Mouse (Mus musculus) forebrain, embryonic 14.5 days (tissue): ENCODE measurements at regions not wholly inside any gene's neighbourhood (a gene's known extent, or its start where the extent isn't known, plus 50 kb on each side); places are given as distances from the start of the nearest gene placed in this dataset.
"Not testable (repeated sequence)": the region's sequence is repeated elsewhere in the genome, so short reads cannot be mapped to it uniquely, and the experiment has no call there.

Source experiments
- ATAC-seq: fragments of 200-750 bp; cut with Nextera tagmentation; 2 replicates; pipeline ENCODE4 v1.8.0; 2017; ENCODE audit warnings: mild to moderate bottlenecking, moderate library complexity
- DNase-seq: peaks from one replicate; pipeline ENCODE4 v3.0.0-alpha.2; 2015; ENCODE audit warnings: low spot score
- H3K27ac ChIP-seq: fragments of 300-500 bp; sonication (generic); 2 replicates; pipeline ENCODE4 v1.5.1; 2014; ENCODE audit warnings: low read depth, mild to moderate bottlenecking, control low read depth, low read length, moderate library complexity
- H3K27me3 ChIP-seq: fragments of 300-500 bp; sonication (generic); replicated peaks from 2 replicates; pipeline ENCODE4 v1.6.1; 2014; ENCODE audit warnings: low read length, control low read depth, mixed read lengths; ENCODE audit not compliant: control insufficient read depth, insufficient read depth
- H3K36me3 ChIP-seq: fragments of 300-500 bp; sonication (generic); 2 replicates; pipeline ENCODE4 v1.6.1; 2014; ENCODE audit warnings: low read length, control low read depth; ENCODE audit not compliant: control insufficient read depth, insufficient read depth
- H3K4me1 ChIP-seq: fragments of 300-500 bp; sonication (generic); 2 replicates; pipeline ENCODE4 v1.6.1; 2014; ENCODE audit warnings: antibody characterized with exemption, low read length, control low read depth; ENCODE audit not compliant: control insufficient read depth, insufficient read depth
- H3K4me2 ChIP-seq: fragments of 300-500 bp; sonication (generic); 2 replicates; pipeline ENCODE4 v1.6.1; 2014; ENCODE audit warnings: mild to moderate bottlenecking, control low read depth, low read length
- H3K4me3 ChIP-seq: fragments of 300-500 bp; sonication (generic); 2 replicates; pipeline ENCODE4 v1.5.1; 2014; ENCODE audit warnings: low read depth, low read length, control low read depth
- H3K9ac ChIP-seq: fragments of 300-500 bp; sonication (generic); 2 replicates; pipeline ENCODE4 v1.6.1; 2014; ENCODE audit warnings: mild to moderate bottlenecking, low read length, control low read depth, moderate library complexity
- H3K9me3 ChIP-seq: fragments of 300-500 bp; sonication (generic); replicated peaks from 2 replicates; pipeline ENCODE4 v1.6.1; 2016; ENCODE audit warnings: low read length, control low read depth, mixed read lengths; ENCODE audit not compliant: control insufficient read depth
- WGBS: fragments of 180-500 bp; shearing (Covaris S2); extraction: QIAGEN DNeasy Blood & Tissue Kit; methylation state at CpG from one replicate; pipeline ENCODE4 v1.1.7; 2014; 5-methylcytosine and 5-hydroxymethylcytosine counted together

DNA sequence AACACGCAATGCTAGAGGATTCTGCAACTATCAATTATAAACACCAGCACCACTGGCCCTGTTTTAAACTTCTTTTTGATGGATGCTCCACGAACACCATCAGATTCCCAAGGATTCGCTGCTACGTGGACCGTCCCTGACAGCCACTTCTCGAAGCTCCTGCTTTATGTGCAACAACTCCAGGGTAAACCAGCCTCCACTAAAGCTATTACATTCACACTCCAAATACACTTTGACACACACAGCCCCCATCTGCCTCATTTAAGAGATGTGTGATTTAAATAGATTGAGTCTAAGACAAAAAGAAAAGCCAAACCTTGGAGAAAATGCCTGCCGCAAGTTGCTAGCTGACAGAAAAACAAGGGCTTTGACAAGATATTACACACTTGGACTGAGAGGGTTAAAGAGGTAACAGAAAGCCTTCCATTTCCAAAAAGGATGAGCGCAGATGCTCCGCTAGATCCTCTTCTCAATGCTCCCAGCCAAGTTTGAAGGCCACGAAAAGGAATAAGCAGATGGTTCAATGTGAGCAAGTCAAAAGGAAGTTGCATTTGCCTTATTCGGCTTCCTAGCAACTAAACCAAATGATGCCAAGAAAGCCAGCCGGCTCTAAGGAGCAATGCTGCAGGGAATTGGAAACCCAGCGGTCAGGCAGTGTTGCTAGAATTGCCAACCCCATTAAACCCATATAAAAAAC lies 54.0 kb upstream of the Cnep1r1 start:
- peak overlapping the region; percentile 55; the same call in 1 of the 2 replicates for H3K27ac ChIP-seq
- no peaks in the 10 kb centered on the region for H3K9me3 ChIP-seq
- H3K9ac ChIP-seq, result no peak overlapping the region
- H3K36me3 ChIP-seq, result no peaks in the 10 kb centered on the region
- DNase-seq (peak; percentile 77), ATAC-seq (peak; percentile 57; the same call in 1 of the 2 replicates)
- no peaks in the 10 kb centered on the region for H3K27me3 ChIP-seq
- no peak overlapping the region for H3K4me2 ChIP-seq
- H3K4me3 ChIP-seq, result no peak overlapping the region
- 73% methylated on average over 13 of the region's 13 CpGs for WGBS
- H3K4me1 ChIP-seq, result no peaks in the 10 kb centered on the region

DNA sequence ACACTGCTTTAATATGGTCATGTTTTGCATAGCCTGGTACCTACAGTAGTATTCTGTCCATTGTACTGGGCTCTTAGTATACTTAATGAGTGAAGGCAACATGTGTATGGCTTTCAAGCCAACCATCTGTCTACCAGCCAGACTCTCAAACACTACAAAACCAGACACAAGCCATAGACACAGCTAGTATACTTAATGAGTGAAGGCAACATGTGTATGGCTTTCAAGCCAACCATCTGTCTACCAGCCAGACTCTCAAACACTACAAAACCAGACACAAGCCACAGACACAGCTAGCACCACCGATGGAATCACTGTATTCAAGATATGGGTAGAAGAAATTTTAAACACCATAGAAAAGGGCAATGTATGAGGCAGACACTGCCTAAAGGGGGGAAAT lies 59.5 kb upstream of the Cnep1r1 start:
- ATAC-seq, DNase-seq, H3K9ac ChIP-seq, H3K4me1 ChIP-seq, H3K27ac ChIP-seq, H3K9me3 ChIP-seq, H3K36me3 ChIP-seq, H3K4me2 ChIP-seq, H3K27me3 ChIP-seq, H3K4me3 ChIP-seq: not testable (repeated sequence)
- 74% methylated on average over 1 of the region's 1 CpGs for WGBS

DNA sequence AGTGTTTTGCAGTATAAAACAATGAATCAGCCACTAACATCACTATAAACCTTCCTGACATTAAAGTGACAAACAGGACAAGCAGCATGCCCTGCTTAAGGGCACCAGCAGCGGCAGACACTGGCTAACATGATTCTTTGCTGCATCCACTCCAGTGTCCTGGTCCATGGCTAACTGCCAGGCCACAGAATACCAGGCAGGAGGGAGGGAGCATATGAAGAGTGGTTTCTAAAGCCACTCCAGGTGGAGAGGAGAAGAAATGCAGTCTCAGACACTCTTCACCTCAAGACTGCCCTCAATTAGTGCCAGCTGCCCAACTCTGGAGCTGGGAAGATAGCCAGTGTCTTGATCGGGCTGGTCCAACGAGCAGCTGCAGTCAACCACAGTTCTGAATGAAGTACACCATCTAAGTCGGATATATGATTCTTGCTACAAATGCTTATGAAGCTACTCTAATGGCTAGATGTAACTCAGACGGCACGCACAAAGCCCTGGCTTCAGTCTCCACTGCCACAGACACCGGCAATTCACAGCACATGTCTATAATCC lies 60.8 kb upstream of the Cnep1r1 start:
- ATAC-seq, result no peak

DNA sequence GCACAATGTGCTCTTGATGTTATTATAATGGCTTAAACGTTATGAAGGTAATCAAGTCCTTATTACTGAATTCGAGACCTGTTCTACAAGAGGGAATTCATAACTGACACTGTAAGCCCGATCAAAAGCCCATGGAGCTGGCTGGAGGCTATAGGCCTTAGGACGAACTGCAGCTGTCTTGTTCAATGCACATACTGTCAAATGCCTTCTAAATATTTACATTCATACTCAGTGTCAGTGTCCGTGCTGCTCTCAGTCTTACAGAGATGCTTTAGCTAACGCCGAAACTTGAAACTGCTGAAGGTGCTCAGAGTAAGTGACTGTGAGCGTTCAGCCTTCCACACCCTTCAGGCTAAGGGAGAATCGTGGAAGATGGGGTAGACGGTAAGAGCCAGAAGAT lies 67.9 kb upstream of the Cnep1r1 start:
- no peaks in the 10 kb centered on the region for H3K4me1 ChIP-seq
- H3K9me3 ChIP-seq, result no peaks in the 10 kb centered on the region
- H3K27me3 ChIP-seq, result no peaks in the 10 kb centered on the region
- no peaks in the 10 kb centered on the region for H3K36me3 ChIP-seq
- WGBS, result 89% methylated on average over 10 of the region's 10 CpGs
- no peak overlapping the region for H3K4me2 ChIP-seq
- H3K27ac ChIP-seq, result no peak overlapping the region
- H3K9ac ChIP-seq, result no peak overlapping the region
- H3K4me3 ChIP-seq, result no peak overlapping the region
- no peak for DNase-seq
- no peak for ATAC-seq

More for the DNA sequence above, 60.8 kb upstream of the Cnep1r1 start:
- H3K9ac ChIP-seq, result no peak overlapping the region
- H3K9me3 ChIP-seq, result no peaks in the 10 kb centered on the region
- no peak overlapping the region for H3K4me2 ChIP-seq
- no peak overlapping the region for H3K27ac ChIP-seq
- H3K36me3 ChIP-seq, result no peaks in the 10 kb centered on the region
- WGBS, result 92% methylated on average over 7 of the region's 7 CpGs
- H3K4me3 ChIP-seq, result no peak overlapping the region
- H3K27me3 ChIP-seq, result no peaks in the 10 kb centered on the region
- H3K4me1 ChIP-seq, result no peaks in the 10 kb centered on the region
- DNase-seq, result no peak

DNA sequence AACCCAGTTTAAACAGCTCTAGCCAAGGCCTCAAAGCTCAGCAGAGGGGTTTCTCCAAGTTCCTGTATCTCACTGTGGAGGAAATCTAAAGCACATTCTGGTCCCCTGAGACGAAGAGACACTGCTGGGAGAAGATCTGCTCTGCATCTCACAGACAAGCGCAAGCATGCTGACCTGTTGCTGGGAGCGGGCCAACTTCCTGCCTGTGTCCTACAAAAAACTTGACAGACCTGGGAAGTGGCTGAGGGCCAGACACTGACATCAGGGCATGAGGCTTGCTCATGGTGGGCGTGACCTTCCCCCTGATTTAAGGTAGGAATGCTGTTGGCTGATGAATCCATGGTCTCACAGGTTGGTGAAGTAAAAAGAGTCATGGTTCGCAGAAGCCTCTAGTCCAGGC lies 69.5 kb upstream of the Cnep1r1 start:
- DNase-seq, result no peak
- no peak overlapping the region for H3K4me2 ChIP-seq
- no peaks in the 10 kb centered on the region for H3K27me3 ChIP-seq
- H3K36me3 ChIP-seq, result no peaks in the 10 kb centered on the region
- no peak overlapping the region for H3K9ac ChIP-seq
- ATAC-seq, result no peak
- H3K4me3 ChIP-seq, result no peak overlapping the region
- H3K27ac ChIP-seq, result no peak overlapping the region
- H3K4me1 ChIP-seq, result no peaks in the 10 kb centered on the region
- H3K9me3 ChIP-seq, result no peaks in the 10 kb centered on the region
- 86% methylated on average over 5 of the region's 5 CpGs for WGBS

DNA sequence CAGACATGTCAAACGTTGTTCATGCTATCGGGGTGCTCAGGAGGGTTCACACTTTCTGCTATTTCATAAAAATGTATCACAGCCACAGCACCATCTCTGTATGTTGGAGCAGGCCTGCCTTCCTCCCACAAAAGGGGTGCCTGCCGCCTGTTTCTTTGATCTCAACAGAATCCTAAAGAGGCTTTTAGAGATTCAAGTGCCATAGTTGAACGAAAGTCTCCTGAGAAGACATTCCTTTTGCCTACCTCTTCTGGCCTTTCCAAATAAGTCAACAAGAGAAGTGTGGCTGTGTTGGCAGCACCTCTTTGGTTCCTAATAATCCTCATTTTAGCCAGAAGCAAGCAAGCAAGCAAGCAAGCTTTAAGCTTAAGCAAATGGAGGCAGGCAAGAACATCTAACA lies 72.6 kb upstream of the Cnep1r1 start:
- no peak for ATAC-seq
- H3K9me3 ChIP-seq, result no peaks in the 10 kb centered on the region
- no peak overlapping the region for H3K9ac ChIP-seq
- H3K4me3 ChIP-seq, result no peak overlapping the region
- H3K4me2 ChIP-seq, result no peak overlapping the region
- H3K27ac ChIP-seq, result no peak overlapping the region
- no peaks in the 10 kb centered on the region for H3K4me1 ChIP-seq
- WGBS, result 86% methylated on average over 4 of the region's 4 CpGs
- no peaks in the 10 kb centered on the region for H3K36me3 ChIP-seq
- no peaks in the 10 kb centered on the region for H3K27me3 ChIP-seq
- DNase-seq, result no peak

DNA sequence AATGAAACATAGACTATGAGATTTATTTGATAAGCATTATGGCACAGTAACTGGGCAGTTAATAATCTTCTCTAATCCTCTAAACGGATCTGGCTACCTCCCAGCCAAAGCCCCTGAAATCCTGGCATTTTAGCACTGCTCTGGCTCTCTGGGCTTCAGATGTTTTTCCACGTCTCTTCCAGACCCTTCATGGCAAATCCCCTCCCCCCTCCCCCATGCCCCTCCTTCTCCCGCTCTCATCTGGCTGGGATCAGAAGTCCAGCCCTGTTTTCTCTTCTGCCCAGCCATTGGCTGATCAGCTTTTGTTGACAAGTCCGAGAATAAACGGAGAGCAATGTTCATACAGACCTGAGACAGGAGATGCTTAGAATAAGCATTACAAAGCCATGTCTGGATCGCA lies 79.3 kb upstream of the Cnep1r1 start:
- no peaks in the 10 kb centered on the region for H3K9me3 ChIP-seq
- H3K36me3 ChIP-seq, result no peaks in the 10 kb centered on the region
- no peak overlapping the region for H3K4me2 ChIP-seq
- H3K27ac ChIP-seq, result no peak overlapping the region
- H3K27me3 ChIP-seq, result no peaks in the 10 kb centered on the region
- 28% methylated on average over 6 of the region's 6 CpGs for WGBS
- no peak overlapping the region for H3K4me3 ChIP-seq
- H3K4me1 ChIP-seq, result no peaks in the 10 kb centered on the region
- DNase-seq (peak; percentile 16), ATAC-seq (no peak)
- no peak overlapping the region for H3K9ac ChIP-seq

DNA sequence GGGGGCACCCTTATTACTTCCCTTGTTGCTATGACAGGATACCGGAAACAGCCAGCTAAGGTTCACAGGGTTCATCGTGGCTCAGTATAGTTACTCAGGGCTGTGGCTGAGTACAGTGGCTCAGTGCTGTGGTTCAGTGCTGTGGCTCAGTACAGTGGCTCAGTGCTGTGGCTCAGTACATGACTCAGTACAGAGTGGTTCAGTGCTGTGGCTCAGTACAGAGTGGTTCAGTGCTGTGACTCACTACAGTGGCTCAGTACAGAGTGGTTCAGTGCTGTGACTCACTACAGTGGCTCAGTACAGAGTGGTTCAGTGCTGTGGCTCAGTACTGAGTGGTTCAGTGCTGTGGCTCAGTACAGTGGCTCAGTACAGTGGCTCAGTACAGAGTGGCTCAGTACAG lies 78.6 kb upstream of the Zfp423 start:
- Histone ChIP-seq H3K27ac (no peak overlapping the region), H3K4me1 (no peaks in the 10 kb centered on the region), H3K9ac (no peak overlapping the region), H3K4me2 (no peak overlapping the region), H3K36me3 (no peaks in the 10 kb centered on the region), H3K27me3 (no peaks in the 10 kb centered on the region), H3K9me3 (no peaks in the 10 kb centered on the region), H3K4me3 (no peak overlapping the region)
- no peak for DNase-seq
- ATAC-seq, result no peak
- WGBS, result 97% methylated on average over 2 of the region's 2 CpGs

DNA sequence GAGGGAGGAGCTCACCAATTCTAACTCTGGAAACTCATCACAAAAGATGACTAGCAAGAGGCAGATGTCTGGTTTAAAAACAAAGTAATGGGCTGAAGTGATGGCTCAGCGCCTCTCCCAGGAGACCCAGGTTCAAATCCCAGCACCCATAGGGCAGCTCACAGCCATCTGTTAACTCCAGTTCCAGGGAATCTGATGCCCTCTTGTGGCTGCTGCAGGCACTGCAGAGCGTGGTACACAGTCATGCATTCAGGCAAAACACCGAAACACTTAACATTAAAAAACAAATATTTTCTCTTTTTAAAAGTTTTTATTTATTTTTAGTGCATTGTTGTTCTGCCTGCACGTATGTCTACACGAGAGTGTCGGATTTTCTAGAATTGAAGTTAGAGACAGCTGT lies 73.7 kb upstream of the Zfp423 start:
- Histone ChIP-seq H3K4me1 (no peaks in the 10 kb centered on the region), H3K27ac (no peak overlapping the region), H3K9ac (no peak overlapping the region), H3K4me3 (no peak overlapping the region), H3K9me3 (no peaks in the 10 kb centered on the region), H3K27me3 (no peaks in the 10 kb centered on the region), H3K36me3 (no peaks in the 10 kb centered on the region), H3K4me2 (no peak overlapping the region)
- WGBS, result 85% methylated on average over 6 of the region's 6 CpGs
- no peak for ATAC-seq
- no peak for DNase-seq
